ENCODE assay signal across 8 mouse cellular contexts in the genomic region with DNA sequence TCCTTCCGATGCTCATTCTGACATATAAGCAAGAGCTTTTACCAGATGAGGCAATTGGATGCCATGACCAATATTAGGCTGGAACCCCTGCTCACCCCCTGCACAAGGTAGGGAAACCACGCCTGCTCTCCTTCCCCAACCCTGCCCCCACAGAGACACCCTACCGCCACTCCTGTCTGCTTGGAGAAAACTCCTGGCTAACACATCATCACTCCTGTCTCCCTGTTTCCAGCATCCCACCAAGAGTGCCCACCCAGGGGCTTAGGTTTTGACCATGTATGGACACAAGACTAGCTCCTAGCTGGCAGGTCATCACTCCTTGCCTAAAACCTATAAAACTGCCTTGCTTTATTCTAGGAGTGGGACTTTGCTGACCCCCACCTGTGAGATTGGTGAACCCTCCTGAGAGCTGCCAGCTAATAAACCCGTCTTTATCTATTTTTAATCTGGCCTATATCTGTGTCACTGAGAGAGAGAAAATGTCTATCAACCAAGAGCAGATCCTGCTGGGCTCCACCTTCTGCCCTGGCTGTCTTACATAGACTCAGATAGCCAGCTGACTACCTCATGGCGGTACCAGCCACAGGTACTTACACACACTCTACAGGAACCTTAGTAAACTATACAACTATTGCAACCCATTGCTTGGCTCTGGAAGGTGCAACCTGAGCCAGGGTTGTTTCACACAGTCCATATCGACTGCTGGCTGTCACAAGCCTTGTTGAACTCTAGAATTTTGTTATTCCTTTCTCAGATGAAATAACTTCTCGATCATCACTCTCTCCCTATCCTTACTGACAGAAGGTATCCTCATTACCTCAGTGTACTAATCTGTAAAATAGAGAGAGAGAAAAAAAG. TPM values are rescaled to one million over a fixed set of nuclear protein-coding genes. Genes with fewer than 3 reads are reported as not detected.
DNase-seq lines count a peak whose midpoint lies in the region; ATAC-seq and TF ChIP-seq lines count a peak whose summit lies in the region.

No protein-coding gene starts in this region.

- WGBS in heart, embryonic 11.5 days (ENCODE audit: insufficient replicate concordance), result 72% methylated on average over 7 of the region's 7 CpGs
- WGBS in hindbrain, embryonic 11.5 days, result 87% methylated on average over 7 of the region's 7 CpGs
- 66% methylated on average over 7 of the region's 7 CpGs for WGBS in liver, postnatal 0 days (ENCODE audit: insufficient replicate concordance)

- no peak overlapping the region for H3K27ac ChIP-seq in heart, embryonic 11.5 days (ENCODE audit: low read depth, low read length)
- peak overlapping the region; percentile 41 for H3K27ac ChIP-seq in MEL (ENCODE audit: control insufficient read depth, low read depth, low read length)
- peak overlapping the region; percentile 31; the same call in 1 of the 2 replicates for H3K27ac ChIP-seq in hindbrain, embryonic 11.5 days (ENCODE audit: low read depth, low read length)
- 0 out of 2 replicates have a peak overlapping the region, but pooled peaks have one; percentile 0 for H3K27ac ChIP-seq in liver, postnatal 0 days (ENCODE audit: low read depth)

- peak overlapping the region; percentile 89 for H3K9ac ChIP-seq in heart, embryonic 11.5 days (ENCODE audit: low read depth, low read length)
- H3K9ac ChIP-seq in MEL (ENCODE audit: control insufficient read depth, low read depth, low read length, poor library complexity, severe bottlenecking), result peak overlapping the region; percentile 59
- peak overlapping the region; percentile 90; the same call in 1 of the 2 replicates for H3K9ac ChIP-seq in hindbrain, embryonic 11.5 days (ENCODE audit: low read depth, low read length)
- H3K9ac ChIP-seq in liver, postnatal 0 days (replicated peaks), result 0 out of 2 replicates have a peak overlapping the region, but pooled peaks have one; percentile 76

- peak overlapping the region; percentile 95 for H3K4me2 ChIP-seq in heart, embryonic 11.5 days
- no peak overlapping the region for H3K4me2 ChIP-seq in hindbrain, embryonic 11.5 days (replicated peaks; ENCODE audit: low read depth, low read length)
- peak overlapping the region; percentile 98 for H3K4me2 ChIP-seq in liver, postnatal 0 days (ENCODE audit: low read depth, low read length)

- ATAC-seq in heart, embryonic 11.5 days (replicated peaks; ENCODE audit: insufficient number of reproducible peaks, low FRiP score, low TSS enrichment), result no peak
- ATAC-seq in hindbrain, embryonic 11.5 days (ENCODE audit: low FRiP score), result peak; percentile 36; the same call in 1 of the 2 replicates
- peak; percentile 16 for ATAC-seq in liver, postnatal 0 days

- H3K36me3 ChIP-seq in heart, embryonic 11.5 days (ENCODE audit: control insufficient read depth, insufficient read depth, low read length), result peaks cover 2% of the 10 kb centered on the region; the same call in 1 of the 2 replicates
- peaks cover 0 to 23% of the 10 kb centered on the region in 2 experiments; a peak in 2 of 4 replicates for H3K36me3 ChIP-seq in MEL (ENCODE audit: control insufficient read depth in 1 of 2, insufficient read depth in 2 of 2, low read length in 2 of 2)
- H3K36me3 ChIP-seq in hindbrain, embryonic 11.5 days (ENCODE audit: control insufficient read depth, insufficient read depth, low read length), result no peaks in the 10 kb centered on the region
- no peaks in the 10 kb centered on the region for H3K36me3 ChIP-seq in liver, postnatal 0 days (replicated peaks; ENCODE audit: insufficient read depth, low read length)

- TF ChIP-seq POLR2A in MEL (IDR thresholded peaks at IDR 0.05; ENCODE audit: control insufficient read depth in 1 of 2, insufficient read depth in 1 of 2, low read depth in 1 of 2, low read length in 2 of 2, poor library complexity in 1 of 2), result no peak

- H3K27me3 ChIP-seq in heart, embryonic 11.5 days (ENCODE audit: control insufficient read depth, insufficient read depth, low read length), result no peaks in the 10 kb centered on the region
- no peaks in the 10 kb centered on the region for H3K27me3 ChIP-seq in MEL (ENCODE audit: control insufficient read depth in 1 of 2, insufficient read depth in 2 of 2, low read length in 2 of 2)
- H3K27me3 ChIP-seq in hindbrain, embryonic 11.5 days (ENCODE audit: control insufficient read depth, insufficient read depth, low read length), result 0 out of 2 replicates have a peak, but pooled peaks cover 2% of the 10 kb centered on the region
- H3K27me3 ChIP-seq in liver, postnatal 0 days (ENCODE audit: insufficient read depth, low read length), result no peaks in the 10 kb centered on the region

- no peak for DNase-seq in heart, postnatal 4 days
- peak; percentile 54 for DNase-seq in MEL (ENCODE audit: low read depth, low spot score)
- DNase-seq in hindbrain, embryonic 11.5 days (ENCODE audit: low spot score), result peak; percentile 23
- DNase-seq in liver, postnatal 0 days, result no peak
- DNase-seq in embryo, embryonic 11 days, result no peak
- DNase-seq in gastrocnemius, adult 18-20 months (ENCODE audit: low spot score), result no peak
- DNase-seq in ovary, adult 18-20 months (ENCODE audit: low spot score), result no peak

- peaks cover 16% of the 10 kb centered on the region for H3K4me1 ChIP-seq in heart, embryonic 11.5 days (ENCODE audit: control insufficient read depth, insufficient read depth, low read length)
- H3K4me1 ChIP-seq in MEL (ENCODE audit: control insufficient read depth in 1 of 2, insufficient read depth in 2 of 2, low read length in 2 of 2), result peaks cover 13 to 31% of the 10 kb centered on the region in 2 experiments
- H3K4me1 ChIP-seq in hindbrain, embryonic 11.5 days (replicated peaks; ENCODE audit: control insufficient read depth, insufficient read depth, low read length), result peaks cover 10% of the 10 kb centered on the region
- H3K4me1 ChIP-seq in liver, postnatal 0 days (ENCODE audit: insufficient read depth), result peaks cover 29% of the 10 kb centered on the region

- H3K79me2 ChIP-seq in MEL (ENCODE audit: control insufficient read depth, insufficient read depth, low read length, poor library complexity), result peaks cover 18% of the 10 kb centered on the region

- TF ChIP-seq RAD21 in MEL (IDR thresholded peaks at IDR 0.05; ENCODE audit: low read depth, low read length), result no peak

- peak; percentile 41 to 49 for TF ChIP-seq EP300 in MEL (IDR thresholded peaks at IDR 0.05; ENCODE audit: low read depth in 1 of 2, low read length in 2 of 2)
- TF ChIP-seq EP300 in liver, postnatal 0 days (IDR thresholded peaks at IDR 0.05; ENCODE audit: low read depth), result 0 out of 2 replicates have a peak, but pooled peaks have one; percentile 12

- no peaks in the 10 kb centered on the region for H3K9me3 ChIP-seq in heart, embryonic 11.5 days (replicated peaks; ENCODE audit: control insufficient read depth, low read length)
- no peaks in the 10 kb centered on the region for H3K9me3 ChIP-seq in MEL (replicated peaks; ENCODE audit: insufficient read depth, low read length)
- H3K9me3 ChIP-seq in hindbrain, embryonic 11.5 days (ENCODE audit: control insufficient read depth, low read length), result no peaks in the 10 kb centered on the region
- no peaks in the 10 kb centered on the region for H3K9me3 ChIP-seq in liver, postnatal 0 days (ENCODE audit: low read length)

- H3K4me3 ChIP-seq in heart, embryonic 11.5 days (ENCODE audit: low read depth, low read length), result no peak overlapping the region
- H3K4me3 ChIP-seq in MEL (ENCODE audit: control insufficient read depth in 1 of 2, insufficient read depth in 1 of 2, low read depth in 2 of 2, low read length in 2 of 2), result peak overlapping the region; percentile 18 to 45; a peak in 3 of 4 replicates
- no peak overlapping the region for H3K4me3 ChIP-seq in hindbrain, embryonic 11.5 days (ENCODE audit: low read depth, low read length)
- H3K4me3 ChIP-seq in liver, postnatal 0 days (ENCODE audit: low read depth, low read length), result peak overlapping the region; percentile 70

- TF ChIP-seq CTCF in MEL (IDR thresholded peaks at IDR 0.05 in 2 of 3, conservative IDR thresholded peaks at IDR 0.05 in 1 of 3; ENCODE audit: control insufficient read depth in 1 of 3, insufficient read depth in 1 of 3, low read depth in 2 of 3, low read length in 3 of 3, poor library complexity in 1 of 3, severe bottlenecking in 1 of 3), result no peak
- no peak for TF ChIP-seq CTCF in liver, postnatal 0 days (IDR thresholded peaks at IDR 0.05; ENCODE audit: low read depth)

TF ChIP-seq in MEL, 35 proteins besides CTCF, POLR2A, EP300 and RAD21:
- TF ChIP-seq JUND (IDR thresholded peaks at IDR 0.05; ENCODE audit: low read depth, low read length), result no peak
- TF ChIP-seq GATA1 (IDR thresholded peaks at IDR 0.05; ENCODE audit: low read depth, low read length), result peak; percentile 63
- no peak for TF ChIP-seq ELF1 (IDR thresholded peaks at IDR 0.05; ENCODE audit: low read depth, low read length)
- TF ChIP-seq RCOR1 (IDR thresholded peaks at IDR 0.05; ENCODE audit: low read depth, low read length), result 0 out of 2 replicates have a peak, but pooled peaks have one; percentile 12
- peak; percentile 65; the same call in 1 of the 2 replicates for TF ChIP-seq TCF12 (IDR thresholded peaks at IDR 0.05; ENCODE audit: low read depth, low read length)
- TF ChIP-seq MYC (IDR thresholded peaks at IDR 0.05; ENCODE audit: low read depth, low read length), result no peak

RNA-seq across cellular contexts. Expression of a gene that starts 0.8 kb away (rescaled TPM):
- 18.7 and 19.0 TPM in 2 replicates for polyA plus RNA-seq in heart, embryonic 11.5 days (2014; fragmentation: Nextera tagmentation; extraction: Ambion mirVana)
- total RNA-seq in heart, postnatal 4 days (2021), result 1 to 10 TPM; 5.6 to 6.6 TPM
- 12.4 and 14.3 TPM in 2 replicates for total RNA-seq in MEL (2012; rRNA removed)
- polyA plus RNA-seq in MEL (2012; ENCODE audit: insufficient read depth in 1 of 2, insufficient read length in 2 of 2, low read depth in 1 of 2, low replicate concordance in 2 of 2, missing spikeins in 1 of 2), result 10 to 100 TPM in 1 of 2 experiments, not detected in 1; 16.2 TPM
- polyA plus RNA-seq in hindbrain, embryonic 11.5 days (2014; fragmentation: Nextera tagmentation; extraction: Ambion mirVana), result 35.4 and 39.7 TPM in 2 replicates
- 3.8 and 4.4 TPM in 2 replicates for polyA plus RNA-seq in liver, postnatal 0 days (2015; fragmentation: Nextera tagmentation; extraction: Ambion mirVana)
- 1 to 10 TPM; 1.1 to 1.5 TPM for total RNA-seq in gastrocnemius, adult 18-20 months (2021)

RNA-seq across cellular contexts. Expression of a gene that starts 7.0 kb away (rescaled TPM):
- 106 and 111 TPM in 2 replicates for polyA plus RNA-seq in heart, embryonic 11.5 days (2014; fragmentation: Nextera tagmentation; extraction: Ambion mirVana)
- 100 to 1,000 TPM in 1 of 2 experiments, 10 to 100 TPM in 1; 97.3 to 103 TPM for total RNA-seq in heart, postnatal 4 days (2021)
- 43.3 and 53.2 TPM in 2 replicates for total RNA-seq in MEL (2012; rRNA removed)
- 10 to 100 TPM in 1 of 2 experiments, not detected in 1; 49.4 TPM for polyA plus RNA-seq in MEL (2012; ENCODE audit: insufficient read depth in 1 of 2, insufficient read length in 2 of 2, low read depth in 1 of 2, low replicate concordance in 2 of 2, missing spikeins in 1 of 2)
- 85.1 and 85.4 TPM in 2 replicates for polyA plus RNA-seq in hindbrain, embryonic 11.5 days (2014; fragmentation: Nextera tagmentation; extraction: Ambion mirVana)
- 36.6 and 37.0 TPM in 2 replicates for polyA plus RNA-seq in liver, postnatal 0 days (2015; fragmentation: Nextera tagmentation; extraction: Ambion mirVana)
- 10 to 100 TPM; 67.8 to 76.9 TPM for total RNA-seq in gastrocnemius, adult 18-20 months (2021)

Comparison
In these comparisons a context has a peak if more than half of its experiments do, and no peak if none do; other contexts are left out.
1. H3K4me3 ChIP-seq: peak in MEL (2 of 2) and liver, postnatal 0 days (single experiment); none in heart, embryonic 11.5 days (single experiment) and hindbrain, embryonic 11.5 days (single experiment).
2. DNase-seq: peak in MEL (single experiment) and hindbrain, embryonic 11.5 days (single experiment); none in heart, postnatal 4 days (single experiment), liver, postnatal 0 days (single experiment), embryo, embryonic 11 days (single experiment), gastrocnemius, adult 18-20 months (single experiment) and ovary, adult 18-20 months (single experiment).
3. Peak in every context shown above with its lines, with median percentiles within 50 percentile points of each other: H3K9ac ChIP-seq.